Mouse (Mus musculus): Measurements from ENCODE around the gene Tubgcp2. TPM values are rescaled to one million over a fixed set of nuclear protein-coding genes. Genes with fewer than 3 reads are reported as not detected.

Gene Tubgcp2
- polyA plus RNA-seq, 1 experiment from 2014 or later, result 58.0 TPM

DNA sequence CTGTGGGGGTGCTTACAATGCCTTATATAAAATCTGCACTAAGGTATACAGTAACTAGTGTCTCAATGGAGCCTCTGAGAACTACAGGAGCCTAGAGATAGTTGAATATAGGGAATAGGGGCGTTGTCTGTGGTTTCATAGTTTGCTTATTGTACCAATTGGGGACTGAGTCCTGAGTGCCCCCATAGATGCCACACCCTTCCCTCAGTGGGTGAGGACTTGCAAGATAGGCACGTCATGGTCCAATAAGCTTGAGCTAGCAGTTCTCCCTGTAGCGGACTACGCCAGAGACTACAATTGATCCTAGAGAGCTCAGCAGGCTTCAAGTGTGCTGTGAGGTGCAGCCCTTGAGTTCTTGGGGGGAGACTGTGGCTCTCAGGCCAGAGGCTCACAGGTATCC, 81.0 kb downstream of the Tubgcp2 start:
- Histone ChIP-seq H3K4me3 (replicated peaks) (no peak overlapping the region), H3K9ac (no peak overlapping the region), H3K4me1 (peaks cover 8% of the 10 kb centered on the region), H3K27ac (no peak overlapping the region), H3K9me3 (replicated peaks) (no peaks in the 10 kb centered on the region), H3K27me3 (peaks cover 27% of the 10 kb centered on the region), H3K36me3 (no peaks in the 10 kb centered on the region), H3K4me2 (no peak overlapping the region)
- 71% methylated on average over 4 of the region's 4 CpGs for WGBS
- no peak for ATAC-seq (replicated peaks; ENCODE audit: low FRiP score)

DNA sequence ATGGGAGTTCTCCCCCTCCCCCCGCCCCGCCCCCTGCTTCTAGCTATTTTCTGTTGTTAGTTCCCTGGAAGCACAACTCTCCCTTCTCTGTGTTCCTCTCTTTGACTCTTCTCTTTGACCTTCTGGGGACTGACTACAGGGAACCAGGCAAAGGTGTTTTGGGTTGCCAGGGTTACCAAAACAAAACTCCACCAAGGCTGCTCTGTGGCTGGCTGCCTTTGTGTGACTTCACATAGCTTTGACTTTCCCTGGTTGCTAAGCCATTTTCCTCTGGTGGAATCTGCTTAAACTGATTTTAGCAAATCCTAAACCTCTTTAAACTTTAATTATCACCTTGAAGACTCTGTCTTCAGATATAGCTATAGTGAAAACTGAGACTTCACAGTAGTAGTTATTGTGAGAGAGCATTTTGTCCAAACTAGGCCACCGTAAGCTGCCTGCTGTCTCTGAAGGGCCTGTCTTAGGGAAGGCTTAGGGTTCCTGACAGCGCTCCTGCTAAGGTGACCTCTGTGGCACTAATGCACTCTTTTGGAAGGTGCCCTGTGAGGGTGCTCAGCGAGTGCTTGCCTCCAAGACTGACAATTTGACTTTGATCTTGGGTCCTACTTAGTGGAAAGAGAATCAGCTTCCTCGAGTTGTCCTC, 84.4 kb downstream of the Tubgcp2 start:
- no peak overlapping the region for H3K9ac ChIP-seq
- peaks cover 28% of the 10 kb centered on the region for H3K27me3 ChIP-seq
- peaks cover 8% of the 10 kb centered on the region; the same call in 1 of the 2 replicates for H3K4me1 ChIP-seq
- WGBS, result 66% methylated on average over 6 of the region's 6 CpGs
- H3K4me2 ChIP-seq, result no peak overlapping the region
- H3K27ac ChIP-seq, result no peak overlapping the region
- no peak for ATAC-seq (replicated peaks; ENCODE audit: low FRiP score)
- H3K36me3 ChIP-seq, result no peaks in the 10 kb centered on the region
- H3K9me3 ChIP-seq (replicated peaks), result no peaks in the 10 kb centered on the region
- H3K4me3 ChIP-seq (replicated peaks), result no peak overlapping the region

- Histone ChIP-seq H3K4me3 (replicated peaks) (peak overlapping the region; percentile 62), H3K36me3 (no peaks in the 10 kb centered on the region), H3K27me3 (peaks cover 28% of the 10 kb centered on the region), H3K4me1 (peaks cover 8% of the 10 kb centered on the region; the same call in 1 of the 2 replicates), H3K9ac (peak overlapping the region; percentile 47; the same call in 1 of the 2 replicates), H3K9me3 (replicated peaks) (no peaks in the 10 kb centered on the region), H3K27ac (0 out of 2 replicates have a peak overlapping the region, but pooled peaks have one; percentile 64), H3K4me2 (peak overlapping the region; percentile 93)
- 0 out of 2 replicates have a peak, but pooled peaks have one; percentile 26 for ATAC-seq (replicated peaks; ENCODE audit: low FRiP score)
- WGBS, result 5% methylated on average over 16 of the region's 16 CpGs
Observed at GRCm38 (mm10) chr7:139951079-139951478, 85.4 kb downstream of the Tubgcp2 start.

DNA sequence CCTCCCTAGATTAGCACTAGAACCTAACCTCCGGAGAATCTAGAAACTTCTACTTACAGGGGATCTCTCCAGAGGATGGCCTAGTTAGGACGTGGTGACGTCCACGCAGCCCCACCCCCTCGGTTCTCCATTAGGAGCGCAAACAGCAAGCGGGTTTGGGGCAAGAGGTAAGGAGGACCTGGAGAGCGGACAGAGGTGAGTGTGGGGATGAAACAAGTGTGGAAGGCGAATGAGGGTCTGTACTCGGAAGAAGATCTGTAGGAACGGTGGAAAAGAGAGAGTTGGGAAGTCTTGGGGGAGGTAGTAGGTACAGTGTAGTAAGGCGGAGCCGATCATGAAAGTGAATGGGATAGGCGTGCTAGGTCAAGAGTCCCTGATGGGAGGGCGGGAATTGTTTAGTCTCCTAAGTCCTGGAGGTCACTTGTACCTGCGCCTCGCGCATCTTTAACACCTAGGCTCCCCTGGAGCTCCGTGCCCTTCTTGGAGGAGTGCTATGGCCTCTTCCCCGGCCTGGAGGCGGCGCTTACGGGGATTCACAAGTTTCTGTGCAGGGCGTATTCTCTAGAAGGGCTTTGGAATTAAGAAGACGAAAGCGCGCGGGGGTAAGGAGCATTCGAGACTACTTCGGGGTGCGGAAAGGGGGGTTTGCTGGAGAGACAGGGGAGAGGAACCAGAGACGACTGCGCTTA, 86.0 kb downstream of the Tubgcp2 start:
- Histone ChIP-seq H3K9me3 (replicated peaks) (no peaks in the 10 kb centered on the region), H3K4me2 (peak overlapping the region; percentile 93), H3K27ac (peak overlapping the region; percentile 64), H3K36me3 (no peaks in the 10 kb centered on the region), H3K4me1 (peaks cover 8% of the 10 kb centered on the region; the same call in 1 of the 2 replicates), H3K4me3 (replicated peaks) (peak overlapping the region; percentile 62), H3K9ac (peak overlapping the region; percentile 47), H3K27me3 (peaks cover 35% of the 10 kb centered on the region)
- WGBS, result under 1% methylated on average over 33 of the region's 33 CpGs
- ATAC-seq (replicated peaks; ENCODE audit: low FRiP score), result peak; percentile 84

DNA sequence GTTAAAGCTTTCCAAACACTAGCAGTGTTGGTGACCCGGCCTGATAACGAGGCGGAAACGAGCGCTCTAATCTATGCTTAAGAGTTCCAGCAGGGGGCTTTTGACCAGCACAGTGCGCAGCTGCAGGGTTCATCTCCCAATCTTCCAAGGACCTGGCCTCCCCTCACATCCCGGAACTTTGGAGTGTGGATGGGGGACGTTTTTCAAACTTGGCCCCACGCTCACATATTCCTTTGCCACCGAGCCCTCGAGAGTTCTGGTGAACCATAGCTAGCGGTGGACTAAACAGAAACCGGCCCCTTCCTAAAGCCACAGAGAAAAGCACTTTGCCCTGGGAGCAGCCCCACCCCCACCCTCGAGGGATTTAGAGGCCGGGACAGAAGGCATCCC, 86.6 kb downstream of the Tubgcp2 start:
- Histone ChIP-seq H3K27me3 (peaks cover 40% of the 10 kb centered on the region), H3K9me3 (replicated peaks) (no peaks in the 10 kb centered on the region), H3K9ac (peak overlapping the region; percentile 47), H3K36me3 (no peaks in the 10 kb centered on the region), H3K4me2 (peak overlapping the region; percentile 93), H3K27ac (peak overlapping the region; percentile 64; the same call in 1 of the 2 replicates), H3K4me3 (replicated peaks) (peak overlapping the region; percentile 62), H3K4me1 (peaks cover 8% of the 10 kb centered on the region; the same call in 1 of the 2 replicates)
- ATAC-seq (replicated peaks; ENCODE audit: low FRiP score), result peak; percentile 81
- under 1% methylated on average over 15 of the region's 15 CpGs for WGBS

DNA sequence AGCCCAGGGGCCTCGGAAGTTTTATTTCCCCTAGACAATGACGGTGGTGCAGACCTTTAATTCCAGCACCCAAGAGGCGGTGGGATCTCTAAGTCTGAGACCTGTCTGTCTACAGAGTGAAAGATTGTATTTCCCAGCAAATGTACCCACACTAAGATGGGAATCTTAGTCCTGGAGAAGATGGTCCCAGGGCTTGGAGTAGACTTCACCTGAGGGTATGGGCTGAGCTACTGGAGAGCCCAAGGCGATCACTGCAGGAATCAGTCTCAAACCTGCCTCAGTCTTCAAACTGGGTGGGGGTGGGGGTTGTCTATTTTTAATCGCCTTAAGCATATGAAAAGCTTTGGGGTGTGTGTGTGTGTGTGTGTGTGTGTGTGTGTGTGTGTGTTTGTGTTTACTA, 90.4 kb downstream of the Tubgcp2 start:
- Histone ChIP-seq H3K4me2 (no peak overlapping the region), H3K4me3 (replicated peaks) (no peak overlapping the region), H3K9me3 (replicated peaks) (no peaks in the 10 kb centered on the region), H3K36me3 (no peaks in the 10 kb centered on the region), H3K4me1 (peaks cover 19% of the 10 kb centered on the region), H3K27ac (no peak overlapping the region), H3K27me3 (peaks cover 79% of the 10 kb centered on the region), H3K9ac (no peak overlapping the region)
- no peak for ATAC-seq (replicated peaks; ENCODE audit: low FRiP score)
- 27% methylated on average over 5 of the region's 5 CpGs for WGBS

MicroRNAs within 50 kb of the gene (microRNA counts, 519-probe panel; counts per million panel counts)
- 2,226 counts per million, percentile 25 among the panel's probes with 10 or more counts for microRNA mmu-miR-202-3p
- 2,683 counts per million, percentile 62 among the panel's probes with 10 or more counts for microRNA mmu-miR-202-5p

Small RNA genes within 50 kb of the gene (microRNA-seq; reads per million reads assigned to microRNA genes)
- gene Mir202 (0.59 reads per million), gene Mir7062 (0.44 reads per million), gene mmu-mir-7686 (not detected)

Other genes with a start within 250 kb of the Tubgcp2 start
- 0.67 and 2.5 TPM in 2 replicates for gene Adgra1, start 202.5 kb downstream of the Tubgcp2 start, polyA plus RNA-seq (2015; fragmentation: Nextera tagmentation; extraction: Ambion mirVana)
- 0.19 and 0.26 TPM in 2 replicates for gene Kndc1, start 142.0 kb downstream of the Tubgcp2 start, polyA plus RNA-seq (2015; fragmentation: Nextera tagmentation; extraction: Ambion mirVana)
- 0.31 TPM in 1 of 2 replicates, not detected in the other for gene Utf1, start 92.9 kb downstream of the Tubgcp2 start, polyA plus RNA-seq (2015; fragmentation: Nextera tagmentation; extraction: Ambion mirVana)
- 0.49 and 0.91 TPM in 2 replicates for gene 6430531B16Rik, start 57.9 kb downstream of the Tubgcp2 start, polyA plus RNA-seq (2015; fragmentation: Nextera tagmentation; extraction: Ambion mirVana)
- 1.4 and 2.1 TPM in 2 replicates for gene Adam8, start 44.1 kb downstream of the Tubgcp2 start, polyA plus RNA-seq (2015; fragmentation: Nextera tagmentation; extraction: Ambion mirVana)
- gene Zfp511, start 278 bp downstream of the Tubgcp2 start, polyA plus RNA-seq (2015; fragmentation: Nextera tagmentation; extraction: Ambion mirVana), result 38.3 and 40.4 TPM in 2 replicates
- not detected in 2 replicates for gene Msx3, start 12.4 kb upstream of the Tubgcp2 start, polyA plus RNA-seq (2015; fragmentation: Nextera tagmentation; extraction: Ambion mirVana)
- gene Caly, start 45.9 kb upstream of the Tubgcp2 start, polyA plus RNA-seq (2015; fragmentation: Nextera tagmentation; extraction: Ambion mirVana), result 1.4 and 2.1 TPM in 2 replicates
- 0.28 TPM in 1 of 2 replicates, not detected in the other for gene Prap1, start 56.7 kb upstream of the Tubgcp2 start, polyA plus RNA-seq (2015; fragmentation: Nextera tagmentation; extraction: Ambion mirVana)
- gene Fuom, start 65.8 kb upstream of the Tubgcp2 start, polyA plus RNA-seq (2015; fragmentation: Nextera tagmentation; extraction: Ambion mirVana), result 34.7 and 35.8 TPM in 2 replicates
- 18.0 and 23.3 TPM in 2 replicates for gene Paox, start 79.1 kb upstream of the Tubgcp2 start, polyA plus RNA-seq (2015; fragmentation: Nextera tagmentation; extraction: Ambion mirVana)
- 166 and 171 TPM in 2 replicates for gene Echs1, start 79.8 kb upstream of the Tubgcp2 start, polyA plus RNA-seq (2015; fragmentation: Nextera tagmentation; extraction: Ambion mirVana)
- 26.3 and 28.1 TPM in 2 replicates for gene Mtg1, start 100.9 kb upstream of the Tubgcp2 start, polyA plus RNA-seq (2015; fragmentation: Nextera tagmentation; extraction: Ambion mirVana)
- 0.48 and 0.55 TPM in 2 replicates for gene Sprn, start 118.2 kb upstream of the Tubgcp2 start, polyA plus RNA-seq (2015; fragmentation: Nextera tagmentation; extraction: Ambion mirVana)
- gene Olfr522, start 128.1 kb upstream of the Tubgcp2 start, polyA plus RNA-seq (2015; fragmentation: Nextera tagmentation; extraction: Ambion mirVana), result not detected in 2 replicates
- gene Olfr523, start 136.5 kb upstream of the Tubgcp2 start, polyA plus RNA-seq (2015; fragmentation: Nextera tagmentation; extraction: Ambion mirVana), result not detected in 2 replicates
- gene Olfr524, start 169.3 kb upstream of the Tubgcp2 start, polyA plus RNA-seq (2015; fragmentation: Nextera tagmentation; extraction: Ambion mirVana), result not detected in 2 replicates
- gene Cd163l1, start 181.6 kb upstream of the Tubgcp2 start, polyA plus RNA-seq (2015; fragmentation: Nextera tagmentation; extraction: Ambion mirVana), result not detected in 2 replicates
- not detected in 2 replicates for gene 5830411N06Rik, start 210.6 kb upstream of the Tubgcp2 start, polyA plus RNA-seq (2015; fragmentation: Nextera tagmentation; extraction: Ambion mirVana)